Mouse (Mus musculus) heart, postnatal 36 days (tissue): Measurements from ENCODE around the gene Iyd. TPM values are rescaled to one million over a fixed set of nuclear protein-coding genes. Genes with fewer than 3 reads are reported as not detected.
"Not testable (repeated sequence)": the region's sequence is repeated elsewhere in the genome, so short reads cannot be mapped to it uniquely, and the experiment has no call there.

Experiments used
- DNase-seq, 2 experiments: peaks; one replicate each; pipeline ENCODE4 v3.0.0; 2021 to 2022
- intact Hi-C: fragments of 180-260 bp; cut with DNase I; formaldehyde crosslinking; loops from one replicate; pipeline ENCODE4 v1.15.1; 2025
- total RNA-seq, 2 experiments: library from RNA; stranded (reverse); gene quantifications; 2 replicates each; pipeline ENCODE4 v1.2.3; 2021

The Iyd gene
- total RNA-seq: not detected

GRCm38 (mm10) chr10:3540003-3540827 is at the start of gene Iyd:
TSS of gene Iyd (plus strand) at chr10:3540240.
- DNase-seq: no peak
- intact Hi-C loops: no loop called here

GRCm38 (mm10) chr10:3496791-3497190 is 43.2 kb upstream of the Iyd start:
- no peak for DNase-seq
- intact Hi-C loops: no loop called here

GRCm38 (mm10) chr10:3500846-3501245 is 39.2 kb upstream of the Iyd start:
- intact Hi-C loops, DNase-seq: not testable (repeated sequence)

- peak; percentile 40 to 67 for DNase-seq
- intact Hi-C loops: loop anchor here (5.0 kb wide), 1 partner anchor 90 kb away; no protein-coding TSS in a partner anchor
Measured at GRCm38 (mm10) chr10:3507484-3508221, 32.4 kb upstream of the Iyd start.

- intact Hi-C loops: loop anchor here (5.0 kb wide), 1 partner anchor 91 kb away; no protein-coding TSS in a partner anchor
- no peak for DNase-seq
Measured at GRCm38 (mm10) chr10:3508222-3508588, 31.8 kb upstream of the Iyd start.

- intact Hi-C loops: loop anchor here (5.0 kb wide), 1 partner anchor 91 kb away; no protein-coding TSS in a partner anchor
- DNase-seq: no peak
Measured at GRCm38 (mm10) chr10:3508746-3509145, 31.3 kb upstream of the Iyd start.

GRCm38 (mm10) chr10:3509663-3510277 is 30.3 kb upstream of the Iyd start:
- intact Hi-C loops: loop anchor here (5.0 kb wide), 1 partner anchor 92 kb away; no protein-coding TSS in a partner anchor
- DNase-seq: no peak

- intact Hi-C loops: no loop called here
- DNase-seq: no peak
Measured at GRCm38 (mm10) chr10:3510486-3510885, 29.6 kb upstream of the Iyd start.

- intact Hi-C loops: no loop called here
Measured at GRCm38 (mm10) chr10:3511401-3511800, 28.6 kb upstream of the Iyd start.

GRCm38 (mm10) chr10:3512620-3513305 is 27.3 kb upstream of the Iyd start:
- intact Hi-C loops: no loop called here
- DNase-seq: no peak

More at GRCm38 (mm10) chr10:3511401-3511800, 28.6 kb upstream of the Iyd start:
- DNase-seq: no peak

GRCm38 (mm10) chr10:3513947-3514346 is 26.1 kb upstream of the Iyd start:
- DNase-seq: no peak
- intact Hi-C loops: no loop called here

GRCm38 (mm10) chr10:3514634-3515033 is 25.4 kb upstream of the Iyd start:
- no peak for DNase-seq

GRCm38 (mm10) chr10:3516442-3516841 is 23.6 kb upstream of the Iyd start:
- no peak for DNase-seq
- intact Hi-C loops: no loop called here

More at GRCm38 (mm10) chr10:3514634-3515033, 25.4 kb upstream of the Iyd start:
- intact Hi-C loops: no loop called here

GRCm38 (mm10) chr10:3523044-3523793 is 16.8 kb upstream of the Iyd start:
- peak in 1 of 2 experiments; percentile 31 for DNase-seq
- intact Hi-C loops: loop anchor here (1.0 to 2.0 kb wide), 2 partner anchors 108 to 186 kb away; no protein-coding TSS in a partner anchor

- no peak for DNase-seq
- intact Hi-C loops: loop anchor here (2.0 kb wide), 1 partner anchor 130 kb away; no protein-coding TSS in a partner anchor
Measured at GRCm38 (mm10) chr10:3524513-3524912, 15.5 kb upstream of the Iyd start.

GRCm38 (mm10) chr10:3525420-3526019 is 14.5 kb upstream of the Iyd start:
- intact Hi-C loops: loop anchor here (2.0 kb wide), 1 partner anchor 131 kb away; no protein-coding TSS in a partner anchor
- DNase-seq: peak; percentile 56

GRCm38 (mm10) chr10:3529807-3530206 is 10.2 kb upstream of the Iyd start:
- intact Hi-C loops: loop anchor here (10.0 kb wide), 2 partner anchors 805 to 845 kb away; no protein-coding TSS in a partner anchor
- DNase-seq: no peak

- DNase-seq: no peak
- intact Hi-C loops: loop anchor here (1.0 to 10.0 kb wide), 3 partner anchors 197 to 844 kb away; no protein-coding TSS in a partner anchor
Measured at GRCm38 (mm10) chr10:3530661-3531060, 9.4 kb upstream of the Iyd start.

GRCm38 (mm10) chr10:3531375-3531774 is 8.7 kb upstream of the Iyd start:
- DNase-seq: peak; percentile 68 to 70
- intact Hi-C loops: loop anchor here (1.0 to 10.0 kb wide), 3 partner anchors 198 to 843 kb away; no protein-coding TSS in a partner anchor
